Mouse (Mus musculus): ENCODE measurements around the gene Ssxb6.

- TF ChIP-seq CTCF (IDR thresholded peaks at IDR 0.05; ENCODE audit: insufficient read depth, low read depth, low read length) (no peak), POLR2A (IDR thresholded peaks at IDR 0.05; ENCODE audit: insufficient read depth, low read depth, low read length) (no peak)
Observed at GRCm38 (mm10) chrX:8524854-8525253, 23.2 kb downstream of the Ssxb6 start, which contains the start of gene Gm14459.

Data from olfactory bulb, adult 2 months (tissue).